Mouse (Mus musculus) heart, embryonic 15.5 days (tissue): ENCODE results near the gene Tes. TPM values are rescaled to one million over a fixed set of nuclear protein-coding genes. Genes with fewer than 3 reads are reported as not detected.

Source experiments
- ATAC-seq: fragments of 200-750 bp; cut with Nextera tagmentation; replicated peaks from 2 replicates; pipeline ENCODE4 v1.8.0; 2017; ENCODE audit warnings: low read depth, moderate TSS enrichment; ENCODE audit not compliant: insufficient number of reproducible peaks, insufficient read depth, low FRiP score
- H3K27ac ChIP-seq: fragments of 300-500 bp; sonication (generic); 2 replicates; pipeline ENCODE4 v1.5.1; 2015; ENCODE audit warnings: mild to moderate bottlenecking, inconsistent platforms
- H3K27me3 ChIP-seq: fragments of 300-500 bp; sonication (generic); 2 replicates; pipeline ENCODE4 v1.6.1; 2015; ENCODE audit warnings: inconsistent platforms
- H3K36me3 ChIP-seq: fragments of 300-500 bp; sonication (generic); 2 replicates; pipeline ENCODE4 v1.6.1; 2015; ENCODE audit warnings: mild to moderate bottlenecking, inconsistent platforms
- H3K4me1 ChIP-seq: fragments of 300-500 bp; sonication (generic); replicated peaks from 2 replicates; pipeline ENCODE4 v1.6.1; 2015; ENCODE audit warnings: inconsistent platforms
- H3K4me2 ChIP-seq: fragments of 300-500 bp; sonication (generic); 2 replicates; pipeline ENCODE4 v1.6.1; 2015; ENCODE audit warnings: inconsistent platforms, mild to moderate bottlenecking, moderate library complexity
- H3K4me3 ChIP-seq: fragments of 300-500 bp; sonication (generic); 2 replicates; pipeline ENCODE4 v1.5.1; 2015; ENCODE audit warnings: mild to moderate bottlenecking, inconsistent platforms
- H3K9ac ChIP-seq: fragments of 300-500 bp; sonication (generic); 2 replicates; pipeline ENCODE4 v1.6.1; 2015; ENCODE audit warnings: mild to moderate bottlenecking, inconsistent platforms
- H3K9me3 ChIP-seq: fragments of 300-500 bp; sonication (generic); replicated peaks from 2 replicates; pipeline ENCODE4 v1.6.1; 2016; ENCODE audit warnings: inconsistent platforms
- WGBS: fragments of 180-500 bp; shearing (Covaris S2); methylation state at CpG from one replicate; pipeline ENCODE4 v1.1.7; 2015; ENCODE audit warnings: mixed read lengths; 5-methylcytosine and 5-hydroxymethylcytosine counted together
- polyA plus RNA-seq: library from polyadenylated mRNA; unstranded; fragments of >200 nt; fragmentation: Nextera tagmentation; extraction: Ambion mirVana; gene quantifications from 2 replicates; pipeline ENCODE4 v1.2.1, GENCODE M21; 2015

Tes gene
- polyA plus RNA-seq, 1 experiment from 2014 or later: 10.0 TPM

DNA sequence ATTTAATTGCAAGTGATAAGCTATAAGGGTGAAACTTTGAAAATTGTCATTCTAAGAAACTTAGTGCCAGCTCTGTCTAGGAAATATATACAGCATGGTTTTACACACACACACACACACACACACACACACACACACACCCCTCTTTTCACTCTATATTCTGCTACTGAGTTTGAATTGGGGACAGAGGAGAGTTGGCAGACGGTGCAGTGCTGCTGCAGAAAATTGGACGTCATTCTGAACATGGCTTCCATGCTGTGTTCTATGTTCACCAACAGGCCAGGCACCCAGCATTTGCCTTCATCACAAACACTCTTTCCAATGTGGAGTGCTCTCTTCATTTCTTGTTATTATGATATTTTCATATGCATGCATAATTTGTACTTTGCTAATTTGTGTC, 48.0 kb downstream of the Tes start:
- Histone ChIP-seq H3K36me3 (no peaks in the 10 kb centered on the region), H3K9ac (no peak overlapping the region), H3K4me3 (no peak overlapping the region), H3K27ac (no peak overlapping the region), H3K27me3 (no peaks in the 10 kb centered on the region), H3K4me2 (no peak overlapping the region), H3K9me3 (no peaks in the 10 kb centered on the region), H3K4me1 (peaks cover 8% of the 10 kb centered on the region; the same call in 1 of the 2 replicates)
- WGBS: 70% methylated on average over 2 of the region's 2 CpGs
- ATAC-seq: no peak

DNA sequence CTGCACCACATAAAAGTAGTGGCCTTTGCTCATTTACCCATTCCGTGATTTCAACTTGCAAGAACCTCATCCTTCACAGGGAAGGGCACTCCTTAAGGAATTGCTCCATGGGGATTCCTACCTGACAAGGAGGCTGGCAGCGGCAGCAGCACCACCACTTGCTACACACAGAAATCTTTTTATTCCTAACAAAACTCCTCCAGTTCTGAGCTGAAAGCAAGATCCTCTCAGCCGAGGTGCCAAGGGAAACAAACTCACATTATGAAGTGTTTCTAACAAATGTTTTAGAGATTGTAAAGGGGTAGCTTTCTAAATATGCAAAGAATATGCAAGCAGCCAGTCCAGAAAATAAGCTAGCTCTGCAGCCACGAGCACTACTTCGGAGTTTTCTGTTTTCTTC, 49.6 kb downstream of the Tes start:
- H3K4me2 ChIP-seq: no peak overlapping the region
- no peaks in the 10 kb centered on the region for H3K27me3 ChIP-seq
- H3K27ac ChIP-seq: no peak overlapping the region
- no peak overlapping the region for H3K4me3 ChIP-seq
- ATAC-seq: no peak
- peaks cover 8% of the 10 kb centered on the region; the same call in 1 of the 2 replicates for H3K4me1 ChIP-seq
- H3K9me3 ChIP-seq: no peaks in the 10 kb centered on the region
- H3K36me3 ChIP-seq: no peaks in the 10 kb centered on the region
- no peak overlapping the region for H3K9ac ChIP-seq
- 64% methylated on average over 5 of the region's 5 CpGs for WGBS

DNA sequence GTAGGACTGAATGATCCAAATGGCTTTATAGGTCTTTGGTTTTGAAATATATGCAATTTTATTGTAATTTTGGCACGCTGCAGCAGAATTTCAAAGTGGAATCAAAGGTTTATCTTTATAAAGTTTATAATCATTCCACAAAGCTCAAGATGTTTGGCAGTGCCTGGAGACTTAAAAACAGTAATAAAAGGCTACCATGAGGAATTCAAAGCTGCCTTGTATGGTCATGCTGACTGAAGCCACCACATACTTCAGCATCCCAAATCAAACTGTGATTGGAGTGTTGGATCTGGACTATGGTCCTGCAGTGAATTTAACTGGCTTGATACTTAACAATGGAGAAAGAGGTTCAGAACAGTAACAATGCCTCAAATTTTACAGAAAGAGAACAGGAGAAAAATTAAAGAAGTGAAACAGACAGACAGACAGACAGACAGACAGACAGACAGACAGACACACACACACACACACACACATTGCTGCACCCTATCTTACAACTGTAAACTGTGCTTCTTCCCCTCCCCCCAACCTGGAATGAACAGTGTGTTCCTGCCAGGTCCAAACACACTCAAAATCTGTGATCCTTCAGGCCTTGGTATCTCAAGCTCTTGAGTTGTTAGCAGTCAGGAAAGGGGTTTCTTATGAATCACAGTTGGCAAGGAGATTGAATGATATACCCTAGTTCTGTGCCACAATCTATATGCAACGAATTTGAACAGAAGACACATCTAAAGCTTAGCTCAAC, 50.3 kb downstream of the Tes start:
- H3K27me3 ChIP-seq: no peaks in the 10 kb centered on the region
- H3K4me1 ChIP-seq: peaks cover 8% of the 10 kb centered on the region; the same call in 1 of the 2 replicates
- no peaks in the 10 kb centered on the region for H3K9me3 ChIP-seq
- no peak overlapping the region for H3K4me2 ChIP-seq
- H3K27ac ChIP-seq: peak overlapping the region; percentile 27; the same call in 1 of the 2 replicates
- WGBS: 58% methylated on average over 2 of the region's 2 CpGs
- no peak for ATAC-seq
- no peak overlapping the region for H3K9ac ChIP-seq
- H3K4me3 ChIP-seq: no peak overlapping the region
- no peaks in the 10 kb centered on the region for H3K36me3 ChIP-seq

DNA sequence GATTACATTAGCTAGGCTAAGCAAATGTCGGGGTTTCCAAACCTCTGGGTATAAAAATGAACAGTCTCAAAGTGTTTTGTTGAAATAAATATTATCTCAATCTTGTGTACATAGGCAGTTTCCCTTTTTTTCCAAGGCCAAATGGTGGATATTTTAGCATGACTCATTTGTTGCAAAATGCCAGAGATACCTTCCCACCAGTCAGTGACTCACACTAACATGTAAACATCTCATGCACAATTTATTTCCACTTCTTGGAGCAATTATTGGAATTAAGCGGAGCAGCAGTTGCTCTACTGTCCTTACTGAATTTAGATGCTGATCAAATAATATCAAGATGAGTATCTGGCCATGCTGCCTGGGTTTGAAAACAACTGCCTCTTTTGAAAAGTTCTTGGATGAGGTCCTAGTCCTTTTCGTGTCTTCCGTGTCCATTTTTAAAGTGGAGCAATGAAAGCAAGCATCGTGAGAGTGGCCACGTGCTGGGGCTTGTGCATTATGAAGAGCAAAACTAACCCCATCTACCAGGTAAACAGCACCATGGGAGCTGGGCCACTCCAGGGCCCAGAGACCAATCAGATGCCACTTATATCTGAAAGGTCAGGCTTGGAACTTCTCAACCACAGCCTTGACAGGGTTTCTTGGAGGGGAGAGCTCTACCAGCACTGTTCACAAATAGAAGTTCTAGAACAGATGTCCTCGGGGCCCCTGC, 54.7 kb downstream of the Tes start:
- WGBS: 67% methylated on average over 7 of the region's 7 CpGs

DNA sequence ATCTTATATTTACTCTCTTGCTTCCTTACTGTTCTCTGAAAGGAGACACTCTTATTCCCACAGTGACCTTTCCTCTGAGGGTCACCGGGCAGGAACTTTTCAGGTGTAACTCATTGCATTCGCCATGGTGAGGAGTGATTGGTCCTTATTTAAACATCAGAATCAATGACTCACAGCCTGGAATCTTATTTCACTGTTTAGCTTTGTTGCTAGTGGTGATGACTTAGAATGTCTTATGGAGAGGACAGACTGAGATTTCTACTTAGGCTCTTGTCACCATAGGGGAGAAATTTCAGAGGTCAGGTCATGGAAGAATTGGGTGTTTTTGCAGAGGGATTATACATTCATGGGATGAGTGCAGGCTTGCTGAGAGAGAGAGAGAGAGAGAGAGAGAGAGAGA, 75.1 kb downstream of the Tes start:
- ATAC-seq: no peak
- Histone ChIP-seq H3K9me3 (no peaks in the 10 kb centered on the region), H3K27ac (no peak overlapping the region), H3K36me3 (no peaks in the 10 kb centered on the region), H3K4me2 (no peak overlapping the region), H3K4me3 (no peak overlapping the region), H3K27me3 (no peaks in the 10 kb centered on the region), H3K4me1 (no peaks in the 10 kb centered on the region), H3K9ac (no peak overlapping the region)
- 68% methylated on average over 2 of the region's 2 CpGs for WGBS

More for the DNA sequence above, 54.7 kb downstream of the Tes start:
- no peak overlapping the region for H3K9ac ChIP-seq
- peaks cover 8% of the 10 kb centered on the region; the same call in 1 of the 2 replicates for H3K4me1 ChIP-seq
- H3K4me3 ChIP-seq: no peak overlapping the region
- no peaks in the 10 kb centered on the region for H3K27me3 ChIP-seq
- ATAC-seq: no peak
- H3K9me3 ChIP-seq: no peaks in the 10 kb centered on the region
- H3K4me2 ChIP-seq: no peak overlapping the region
- no peaks in the 10 kb centered on the region for H3K36me3 ChIP-seq
- H3K27ac ChIP-seq: no peak overlapping the region

DNA sequence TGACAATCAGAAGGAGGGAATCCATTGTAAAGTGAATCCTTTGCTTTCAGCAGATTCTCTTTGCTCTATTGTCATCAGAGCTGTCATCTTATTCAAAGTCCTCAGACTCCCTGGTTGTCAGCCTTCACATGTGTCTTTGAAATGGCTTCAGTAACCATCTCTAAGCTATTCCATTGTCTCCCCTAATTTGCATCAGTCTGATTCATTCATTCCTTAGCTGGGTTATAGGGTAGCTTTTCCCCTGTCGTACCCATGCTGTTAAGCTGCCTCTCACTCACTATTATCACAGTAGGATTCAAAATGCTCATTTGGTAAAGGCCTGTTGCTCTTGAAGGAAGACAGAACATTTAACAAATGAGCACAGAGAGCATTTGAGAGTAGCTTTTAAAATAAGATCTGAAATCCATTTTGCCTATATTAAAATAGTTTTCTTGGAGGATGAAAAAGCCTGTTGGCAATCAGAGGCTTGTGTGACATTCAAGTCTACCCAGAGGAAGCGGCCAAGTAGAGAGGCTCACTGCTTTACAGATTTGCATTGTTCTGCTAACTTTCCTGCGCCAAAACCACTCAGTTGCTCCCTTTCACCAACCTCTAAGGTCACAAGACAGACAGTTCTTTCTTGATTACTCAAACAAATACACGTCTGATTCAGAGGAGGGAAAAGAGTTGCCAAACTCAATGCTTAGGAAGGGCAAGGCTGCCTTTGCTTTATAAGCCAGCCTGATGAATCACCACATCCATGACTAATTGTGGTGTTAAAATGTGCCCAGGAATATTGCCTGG, 77.8 kb downstream of the Tes start:
- no peak overlapping the region for H3K9ac ChIP-seq
- no peaks in the 10 kb centered on the region for H3K4me1 ChIP-seq
- H3K4me2 ChIP-seq: no peak overlapping the region
- H3K36me3 ChIP-seq: no peaks in the 10 kb centered on the region
- no peaks in the 10 kb centered on the region for H3K27me3 ChIP-seq
- ATAC-seq: no peak
- 58% methylated on average over 4 of the region's 4 CpGs for WGBS
- H3K4me3 ChIP-seq: no peak overlapping the region
- H3K9me3 ChIP-seq: no peaks in the 10 kb centered on the region
- H3K27ac ChIP-seq: no peak overlapping the region

DNA sequence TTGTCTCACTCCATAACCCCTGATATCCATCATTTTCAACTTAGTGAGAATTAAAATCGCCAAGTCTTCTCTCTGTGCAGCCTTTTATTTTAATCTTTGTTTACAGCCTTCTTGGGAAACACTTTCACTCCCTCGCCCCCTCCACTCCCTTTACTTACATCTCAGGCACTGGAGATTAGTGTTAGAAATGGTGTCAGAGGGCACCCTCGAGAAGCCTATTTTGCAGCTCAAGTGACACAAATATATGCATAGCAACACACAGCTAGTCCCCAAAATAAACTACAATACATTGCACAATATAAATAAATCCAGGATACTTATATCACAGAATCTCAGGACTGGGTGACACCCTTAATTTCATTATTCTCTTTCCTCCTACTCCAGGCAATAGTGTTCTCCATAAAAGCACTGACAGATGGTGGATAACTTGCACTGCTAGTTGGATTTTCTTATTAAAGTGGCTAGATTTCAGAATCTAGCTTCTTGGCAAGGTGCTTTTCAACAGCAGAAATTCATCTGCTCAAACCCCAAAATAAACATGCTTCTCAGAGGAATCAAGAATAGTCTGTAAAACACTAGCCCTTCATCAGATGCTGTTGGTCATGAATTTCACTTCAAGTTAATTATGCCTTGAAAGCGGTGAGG, 86.2 kb downstream of the Tes start:
- no peak overlapping the region for H3K4me3 ChIP-seq
- no peaks in the 10 kb centered on the region for H3K27me3 ChIP-seq
- no peaks in the 10 kb centered on the region for H3K36me3 ChIP-seq
- peaks cover 4% of the 10 kb centered on the region; the same call in 1 of the 2 replicates for H3K4me1 ChIP-seq
- no peak overlapping the region for H3K9ac ChIP-seq
- no peaks in the 10 kb centered on the region for H3K9me3 ChIP-seq
- no peak overlapping the region for H3K27ac ChIP-seq
- no peak for ATAC-seq
- H3K4me2 ChIP-seq: no peak overlapping the region
- WGBS: 67% methylated on average over 4 of the region's 4 CpGs

DNA sequence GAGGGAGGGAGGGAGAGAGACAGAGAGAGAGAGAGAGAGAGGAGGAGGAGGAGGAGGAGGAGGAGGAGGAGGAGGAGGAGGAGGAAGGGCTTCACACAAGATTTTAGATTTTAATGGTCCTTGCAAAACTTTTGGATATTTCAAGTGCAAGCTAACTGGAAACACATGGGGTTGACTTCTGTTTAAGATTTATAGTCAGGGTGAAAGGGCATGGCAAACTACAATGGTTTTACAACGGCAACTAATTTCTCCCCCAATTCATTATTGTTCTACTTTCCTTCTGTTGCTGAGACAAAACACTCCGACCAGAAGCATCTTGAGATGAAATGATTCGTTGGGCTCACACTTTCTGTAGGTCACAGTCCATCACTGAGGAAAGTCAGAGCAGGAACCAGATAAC, 87.6 kb downstream of the Tes start:
- H3K4me1 ChIP-seq: peaks cover 4% of the 10 kb centered on the region; the same call in 1 of the 2 replicates
- no peak overlapping the region for H3K27ac ChIP-seq
- no peaks in the 10 kb centered on the region for H3K36me3 ChIP-seq
- H3K27me3 ChIP-seq: no peaks in the 10 kb centered on the region
- no peak overlapping the region for H3K4me2 ChIP-seq
- H3K9me3 ChIP-seq: no peaks in the 10 kb centered on the region
- WGBS: 68% methylated on average over 3 of the region's 3 CpGs
- H3K4me3 ChIP-seq: no peak overlapping the region
- no peak overlapping the region for H3K9ac ChIP-seq
- ATAC-seq: no peak

Other genes starting within 250 kb of the Tes start
- 0.55 and 0.76 TPM in 2 replicates for gene Tfec, start 166.7 kb upstream of the Tes start, polyA plus RNA-seq
- gene Cav2, start 216.0 kb downstream of the Tes start, polyA plus RNA-seq: 40.1 and 44.2 TPM in 2 replicates
- gene Cav1, start 241.2 kb downstream of the Tes start, polyA plus RNA-seq: 308 and 327 TPM in 2 replicates